Mouse (Mus musculus) lung, adult 2 months (tissue): Measurements from ENCODE around the gene Pde4b.

Experiments used
- CTCF ChIP-seq: fragments of 200-500 bp; IDR thresholded peaks from 2 replicates; pipeline ENCODE4 v1.5.1; 2011; ENCODE audit warnings: mild to moderate bottlenecking, low read length, control low read depth; ENCODE audit not compliant: insufficient read depth
- POLR2A ChIP-seq: fragments of 200-500 bp; IDR thresholded peaks from 2 replicates; pipeline ENCODE4 v1.6.1; 2011; ENCODE audit warnings: low read depth, mild to moderate bottlenecking, control low read depth, low read length, borderline replicate concordance; ENCODE audit errors: extremely low read depth

GRCm38 (mm10) chr4:102102241-102102640 is 14.9 kb downstream of the Pde4b start:
- TF ChIP-seq CTCF (no peak), POLR2A (no peak)
